Mouse (Mus musculus): ENCODE measurements around the gene Prdm16. TPM values are rescaled to one million over a fixed set of nuclear protein-coding genes. Genes with fewer than 3 reads are reported as not detected.

Prdm16 gene
- polyA plus RNA-seq, 1 experiment from 2014 or later = 18.1 TPM

GRCm38 (mm10) chr4:154348197-154348786, 288.4 kb downstream of the Prdm16 start:
- ATAC-seq (ENCODE audit: insufficient number of reproducible peaks, insufficient read depth, low FRiP score, low read depth) = no peak

GRCm38 (mm10) chr4:154346731-154347522, 289.7 kb downstream of the Prdm16 start:
- peaks cover 18% of the 10 kb centered on the region for H3K36me3 ChIP-seq (ENCODE audit: control insufficient read depth, insufficient read depth, low read length)
- no peak overlapping the region for H3K27ac ChIP-seq (replicated peaks in 1 of 2; ENCODE audit: control insufficient read depth in 1 of 2, insufficient read depth in 1 of 2, low read depth in 2 of 2, low read length in 2 of 2)
- no peaks in the 10 kb centered on the region for H3K27me3 ChIP-seq (ENCODE audit: control insufficient read depth, insufficient read depth, low read length)
- no peak overlapping the region for H3K4me2 ChIP-seq (ENCODE audit: low read length)
- no peak for ATAC-seq (ENCODE audit: insufficient number of reproducible peaks, insufficient read depth, low FRiP score, low read depth)
- no peaks in the 10 kb centered on the region for H3K9me3 ChIP-seq (ENCODE audit: control insufficient read depth, low read length)
- 61% methylated on average over 19 of the region's 19 CpGs for WGBS
- no peak overlapping the region for H3K4me3 ChIP-seq (ENCODE audit: control insufficient read depth in 1 of 2, insufficient read depth in 1 of 2, low read depth in 1 of 2, low read length in 2 of 2)
- H3K9ac ChIP-seq (ENCODE audit: low read length) = no peak overlapping the region
- peaks cover 6 to 11% of the 10 kb centered on the region in 2 experiments; a peak in 3 of 4 replicates for H3K4me1 ChIP-seq (ENCODE audit: control insufficient read depth in 2 of 2, insufficient read depth in 2 of 2, low read length in 2 of 2)

More at GRCm38 (mm10) chr4:154348197-154348786, 288.4 kb downstream of the Prdm16 start:
- H3K4me1 ChIP-seq (ENCODE audit: control insufficient read depth in 2 of 2, insufficient read depth in 2 of 2, low read length in 2 of 2) = peaks cover 12 to 22% of the 10 kb centered on the region in 2 experiments
- H3K9me3 ChIP-seq (ENCODE audit: control insufficient read depth, low read length) = no peaks in the 10 kb centered on the region
- WGBS = 69% methylated on average over 11 of the region's 11 CpGs
- no peaks in the 10 kb centered on the region for H3K27me3 ChIP-seq (ENCODE audit: control insufficient read depth, insufficient read depth, low read length)
- no peak overlapping the region for H3K9ac ChIP-seq (ENCODE audit: low read length)
- no peak overlapping the region for H3K4me2 ChIP-seq (ENCODE audit: low read length)
- no peak overlapping the region for H3K4me3 ChIP-seq (ENCODE audit: control insufficient read depth in 1 of 2, insufficient read depth in 1 of 2, low read depth in 1 of 2, low read length in 2 of 2)
- 0 out of 4 replicates have a peak overlapping the region, but pooled peaks of 1 of the 2 experiments have one; percentile 11 for H3K27ac ChIP-seq (replicated peaks in 1 of 2; ENCODE audit: control insufficient read depth in 1 of 2, insufficient read depth in 1 of 2, low read depth in 2 of 2, low read length in 2 of 2)
- H3K36me3 ChIP-seq (ENCODE audit: control insufficient read depth, insufficient read depth, low read length) = 0 out of 2 replicates have a peak, but pooled peaks cover 11% of the 10 kb centered on the region

GRCm38 (mm10) chr4:154336650-154337049, 300.0 kb downstream of the Prdm16 start:
- Histone ChIP-seq H3K27me3 (ENCODE audit: control insufficient read depth, insufficient read depth, low read length) (no peaks in the 10 kb centered on the region), H3K4me2 (ENCODE audit: low read length) (no peak overlapping the region), H3K4me1 (ENCODE audit: control insufficient read depth in 2 of 2, insufficient read depth in 2 of 2, low read length in 2 of 2) (peaks cover 18 to 29% of the 10 kb centered on the region in 2 experiments; a peak in 3 of 4 replicates), H3K4me3 (ENCODE audit: control insufficient read depth in 1 of 2, insufficient read depth in 1 of 2, low read depth in 1 of 2, low read length in 2 of 2) (no peak overlapping the region), H3K36me3 (ENCODE audit: control insufficient read depth, insufficient read depth, low read length) (peaks cover 36% of the 10 kb centered on the region), H3K9me3 (ENCODE audit: control insufficient read depth, low read length) (no peaks in the 10 kb centered on the region), H3K27ac (replicated peaks in 1 of 2; ENCODE audit: control insufficient read depth in 1 of 2, insufficient read depth in 1 of 2, low read depth in 2 of 2, low read length in 2 of 2) (peak overlapping the region; percentile 70 to 75), H3K9ac (ENCODE audit: low read length) (no peak overlapping the region)
- peak; percentile 62 for ATAC-seq (ENCODE audit: insufficient number of reproducible peaks, insufficient read depth, low FRiP score, low read depth)
- WGBS = 34% methylated on average over 10 of the region's 10 CpGs

GRCm38 (mm10) chr4:154335761-154336160, 300.9 kb downstream of the Prdm16 start, which contains the start of gene B230104I21Rik:
B230104I21Rik (plus strand) TSS chr4:154336127.
- H3K9ac ChIP-seq (ENCODE audit: low read length) = no peak within 1 kb of the TSS; the same call in 1 of the 2 replicates
- H3K27me3 ChIP-seq (ENCODE audit: control insufficient read depth, insufficient read depth, low read length) = no peaks in the 10 kb centered on the region
- 70% methylated on average over 12 of the region's 12 CpGs for WGBS

GRCm38 (mm10) chr4:154334699-154335402, 301.8 kb downstream of the Prdm16 start:
- H3K4me2 ChIP-seq (ENCODE audit: low read length) = peak overlapping the region; percentile 50
- H3K36me3 ChIP-seq (ENCODE audit: control insufficient read depth, insufficient read depth, low read length) = peaks cover 18% of the 10 kb centered on the region; the same call in 1 of the 2 replicates
- H3K9me3 ChIP-seq (ENCODE audit: control insufficient read depth, low read length) = no peaks in the 10 kb centered on the region
- 55% methylated on average over 48 of the region's 48 CpGs for WGBS
- H3K4me1 ChIP-seq (ENCODE audit: control insufficient read depth in 2 of 2, insufficient read depth in 2 of 2, low read length in 2 of 2) = peaks cover 27 to 44% of the 10 kb centered on the region in 2 experiments
- ATAC-seq (ENCODE audit: insufficient number of reproducible peaks, insufficient read depth, low FRiP score, low read depth) = no peak
- H3K27ac ChIP-seq (replicated peaks in 1 of 2; ENCODE audit: control insufficient read depth in 1 of 2, insufficient read depth in 1 of 2, low read depth in 2 of 2, low read length in 2 of 2) = no peak overlapping the region; a peak in 1 of 4 replicates
- no peak overlapping the region; the same call in 1 of the 2 replicates for H3K9ac ChIP-seq (ENCODE audit: low read length)
- H3K27me3 ChIP-seq (ENCODE audit: control insufficient read depth, insufficient read depth, low read length) = no peaks in the 10 kb centered on the region
- H3K4me3 ChIP-seq (ENCODE audit: control insufficient read depth in 1 of 2, insufficient read depth in 1 of 2, low read depth in 1 of 2, low read length in 2 of 2) = peak overlapping the region in 1 of 2 experiments; percentile 10; a peak in 2 of 4 replicates

More at GRCm38 (mm10) chr4:154335761-154336160, 300.9 kb downstream of the Prdm16 start, which contains the start of gene B230104I21Rik:
- peak within 1 kb of the TSS; percentile 70 to 75 for H3K27ac ChIP-seq (replicated peaks in 1 of 2; ENCODE audit: control insufficient read depth in 1 of 2, insufficient read depth in 1 of 2, low read depth in 2 of 2, low read length in 2 of 2)
- no peaks in the 10 kb centered on the region for H3K9me3 ChIP-seq (ENCODE audit: control insufficient read depth, low read length)
- peaks cover 22 to 37% of the 10 kb centered on the region in 2 experiments for H3K4me1 ChIP-seq (ENCODE audit: control insufficient read depth in 2 of 2, insufficient read depth in 2 of 2, low read length in 2 of 2)
- H3K36me3 ChIP-seq (ENCODE audit: control insufficient read depth, insufficient read depth, low read length) = peaks cover 27% of the 10 kb centered on the region
- ATAC-seq (ENCODE audit: insufficient number of reproducible peaks, insufficient read depth, low FRiP score, low read depth) = no peak
- peak within 1 kb of the TSS in 1 of 2 experiments; percentile 10; a peak in 2 of 4 replicates for H3K4me3 ChIP-seq (ENCODE audit: control insufficient read depth in 1 of 2, insufficient read depth in 1 of 2, low read depth in 1 of 2, low read length in 2 of 2)
- H3K4me2 ChIP-seq (ENCODE audit: low read length) = peak within 1 kb of the TSS; percentile 50

- ATAC-seq (ENCODE audit: insufficient number of reproducible peaks, insufficient read depth, low FRiP score, low read depth) = no peak
- H3K9me3 ChIP-seq (ENCODE audit: control insufficient read depth, low read length) = no peaks in the 10 kb centered on the region
- 69% methylated on average over 8 of the region's 8 CpGs for WGBS
- H3K36me3 ChIP-seq (ENCODE audit: control insufficient read depth, insufficient read depth, low read length) = peaks cover 18% of the 10 kb centered on the region; the same call in 1 of the 2 replicates
- H3K27ac ChIP-seq (replicated peaks in 1 of 2; ENCODE audit: control insufficient read depth in 1 of 2, insufficient read depth in 1 of 2, low read depth in 2 of 2, low read length in 2 of 2) = peak overlapping the region in 1 of 2 experiments; percentile 34; a peak in 2 of 4 replicates
- H3K4me2 ChIP-seq (ENCODE audit: low read length) = no peak overlapping the region
- no peak overlapping the region for H3K4me3 ChIP-seq (ENCODE audit: control insufficient read depth in 1 of 2, insufficient read depth in 1 of 2, low read depth in 1 of 2, low read length in 2 of 2)
- H3K9ac ChIP-seq (ENCODE audit: low read length) = peak overlapping the region; percentile 13; the same call in 1 of the 2 replicates
- no peaks in the 10 kb centered on the region for H3K27me3 ChIP-seq (ENCODE audit: control insufficient read depth, insufficient read depth, low read length)
- peaks cover 39 to 51% of the 10 kb centered on the region in 2 experiments for H3K4me1 ChIP-seq (ENCODE audit: control insufficient read depth in 2 of 2, insufficient read depth in 2 of 2, low read length in 2 of 2)
Observed at GRCm38 (mm10) chr4:154333300-154333699, 303.4 kb downstream of the Prdm16 start.

- ATAC-seq (ENCODE audit: insufficient number of reproducible peaks, insufficient read depth, low FRiP score, low read depth) = no peak
- H3K9me3 ChIP-seq (ENCODE audit: control insufficient read depth, low read length) = no peaks in the 10 kb centered on the region
- 62% methylated on average over 12 of the region's 12 CpGs for WGBS
- H3K27ac ChIP-seq (replicated peaks in 1 of 2; ENCODE audit: control insufficient read depth in 1 of 2, insufficient read depth in 1 of 2, low read depth in 2 of 2, low read length in 2 of 2) = peak overlapping the region; percentile 96 to 99
- peak overlapping the region; percentile 67; the same call in 1 of the 2 replicates for H3K9ac ChIP-seq (ENCODE audit: low read length)
- peaks cover 34 to 44% of the 10 kb centered on the region in 2 experiments for H3K4me1 ChIP-seq (ENCODE audit: control insufficient read depth in 2 of 2, insufficient read depth in 2 of 2, low read length in 2 of 2)
- no peaks in the 10 kb centered on the region for H3K27me3 ChIP-seq (ENCODE audit: control insufficient read depth, insufficient read depth, low read length)
- H3K4me2 ChIP-seq (ENCODE audit: low read length) = no peak overlapping the region
- H3K4me3 ChIP-seq (ENCODE audit: control insufficient read depth in 1 of 2, insufficient read depth in 1 of 2, low read depth in 1 of 2, low read length in 2 of 2) = no peak overlapping the region
- H3K36me3 ChIP-seq (ENCODE audit: control insufficient read depth, insufficient read depth, low read length) = peaks cover 31% of the 10 kb centered on the region
Observed at GRCm38 (mm10) chr4:154331271-154331670, 305.4 kb downstream of the Prdm16 start.

Data from heart, embryonic 14.5 days (tissue).